ENCODE assay signal across 8 mouse cellular contexts in genomic region chr9:44407752-44408097, GRCm38 (mm10). TPM values are rescaled to one million over a fixed set of nuclear protein-coding genes. Genes with fewer than 3 reads are reported as not detected.
DNase-seq lines count a peak whose midpoint lies in the region; ATAC-seq lines count a peak whose summit lies in the region.

No protein-coding gene starts in this region.

- H3K36me3 ChIP-seq in kidney, embryonic 14.5 days (ENCODE audit: control insufficient read depth, insufficient read depth, low read length): peaks cover 70% of the 10 kb centered on the region
- peaks cover 69% of the 10 kb centered on the region for H3K36me3 ChIP-seq in hindbrain, embryonic 13.5 days
- peaks cover 66% of the 10 kb centered on the region for H3K36me3 ChIP-seq in midbrain, embryonic 14.5 days (ENCODE audit: control insufficient read depth, insufficient read depth, low read length)

- ATAC-seq in kidney, embryonic 14.5 days (ENCODE audit: low FRiP score, low TSS enrichment): no peak
- ATAC-seq in hindbrain, embryonic 13.5 days (ENCODE audit: low FRiP score): no peak
- ATAC-seq in midbrain, embryonic 14.5 days (ENCODE audit: low FRiP score, low TSS enrichment): no peak

- DNase-seq in kidney, postnatal 25 days: no peak
- DNase-seq in brain, embryonic 18.5 days (ENCODE audit: low read depth, low spot score): peak; percentile 28
- DNase-seq in midbrain, embryonic 14.5 days: no peak
- no peak for DNase-seq in urinary bladder, postnatal 25 days (ENCODE audit: low spot score)
- no peak for DNase-seq in layer of hippocampus, postnatal 10 days (ENCODE audit: low spot score in 2 of 2)
- DNase-seq in layer of hippocampus, postnatal 25 days (ENCODE audit: extremely low spot score in 1 of 2, low spot score in 1 of 2): no peak

- peak overlapping the region; percentile 97 for H3K27ac ChIP-seq in kidney, embryonic 14.5 days (ENCODE audit: low read depth, low read length)
- H3K27ac ChIP-seq in hindbrain, embryonic 13.5 days: peak overlapping the region; percentile 97
- peak overlapping the region; percentile 96 for H3K27ac ChIP-seq in midbrain, embryonic 14.5 days (replicated peaks; ENCODE audit: low read depth, low read length)

- WGBS in kidney, embryonic 14.5 days: under 1% methylated on average over 24 of the region's 24 CpGs
- under 1% methylated on average over 24 of the region's 24 CpGs for WGBS in hindbrain, embryonic 13.5 days
- WGBS in midbrain, embryonic 14.5 days: under 1% methylated on average over 24 of the region's 24 CpGs

- no peaks in the 10 kb centered on the region for H3K27me3 ChIP-seq in kidney, embryonic 14.5 days (ENCODE audit: control insufficient read depth, insufficient read depth, low read length)
- H3K27me3 ChIP-seq in hindbrain, embryonic 13.5 days: no peaks in the 10 kb centered on the region
- H3K27me3 ChIP-seq in midbrain, embryonic 14.5 days (ENCODE audit: control insufficient read depth, insufficient read depth, low read length): no peaks in the 10 kb centered on the region

- H3K4me1 ChIP-seq in kidney, embryonic 14.5 days (ENCODE audit: control insufficient read depth, insufficient read depth, low read length): no peaks in the 10 kb centered on the region
- H3K4me1 ChIP-seq in hindbrain, embryonic 13.5 days (replicated peaks): peaks cover 43% of the 10 kb centered on the region
- peaks cover 18% of the 10 kb centered on the region for H3K4me1 ChIP-seq in midbrain, embryonic 14.5 days (ENCODE audit: control insufficient read depth, insufficient read depth, low read length)

- peak overlapping the region; percentile 89 for H3K4me3 ChIP-seq in kidney, embryonic 14.5 days (ENCODE audit: low read length)
- peak overlapping the region; percentile 80 for H3K4me3 ChIP-seq in hindbrain, embryonic 13.5 days
- H3K4me3 ChIP-seq in midbrain, embryonic 14.5 days (replicated peaks; ENCODE audit: low read depth, low read length): peak overlapping the region; percentile 78

- no peaks in the 10 kb centered on the region for H3K9me3 ChIP-seq in kidney, embryonic 14.5 days (ENCODE audit: control insufficient read depth, low read length)
- H3K9me3 ChIP-seq in hindbrain, embryonic 13.5 days: no peaks in the 10 kb centered on the region
- no peaks in the 10 kb centered on the region for H3K9me3 ChIP-seq in midbrain, embryonic 14.5 days (ENCODE audit: control insufficient read depth, low read length)

- H3K9ac ChIP-seq in kidney, embryonic 14.5 days (ENCODE audit: low read depth, low read length): peak overlapping the region; percentile 92
- H3K9ac ChIP-seq in hindbrain, embryonic 13.5 days: peak overlapping the region; percentile 89
- peak overlapping the region; percentile 76 for H3K9ac ChIP-seq in midbrain, embryonic 14.5 days (replicated peaks; ENCODE audit: low read length)

- H3K4me2 ChIP-seq in kidney, embryonic 14.5 days (replicated peaks; ENCODE audit: low read depth, low read length): peak overlapping the region; percentile 68
- peak overlapping the region; percentile 78 for H3K4me2 ChIP-seq in hindbrain, embryonic 13.5 days
- H3K4me2 ChIP-seq in midbrain, embryonic 14.5 days (ENCODE audit: low read length): peak overlapping the region; percentile 75

RNA-seq across cellular contexts. Expression of gene Trappc4, which starts 0.3 kb away (rescaled TPM):
- 143 and 162 TPM in 2 replicates for polyA plus RNA-seq in kidney, embryonic 14.5 days (2014; fragmentation: Nextera tagmentation; extraction: Ambion mirVana)
- polyA plus RNA-seq in hindbrain, embryonic 13.5 days (2015; fragmentation: Nextera tagmentation; extraction: Ambion mirVana): 342 and 355 TPM in 2 replicates
- polyA plus RNA-seq in midbrain, embryonic 14.5 days (2014; fragmentation: Nextera tagmentation; extraction: Ambion mirVana): 329 and 359 TPM in 2 replicates
- total RNA-seq in layer of hippocampus, postnatal 10 days (2021): 100 to 1,000 TPM in 1 of 2 experiments, 10 to 100 TPM in 1; 84.2 to 109 TPM
- 10 to 100 TPM; 65.1 to 76.5 TPM for total RNA-seq in layer of hippocampus, postnatal 25 days (2021)

RNA-seq across cellular contexts. Expression of gene Rps25, which starts 0.8 kb away (rescaled TPM):
- polyA plus RNA-seq in kidney, embryonic 14.5 days (2014; fragmentation: Nextera tagmentation; extraction: Ambion mirVana): 2,593 and 3,221 TPM in 2 replicates
- polyA plus RNA-seq in hindbrain, embryonic 13.5 days (2015; fragmentation: Nextera tagmentation; extraction: Ambion mirVana): 1,260 and 1,282 TPM in 2 replicates
- polyA plus RNA-seq in midbrain, embryonic 14.5 days (2014; fragmentation: Nextera tagmentation; extraction: Ambion mirVana): 1,282 and 1,427 TPM in 2 replicates
- 100 to 1,000 TPM; 701 to 748 TPM for total RNA-seq in layer of hippocampus, postnatal 10 days (2021)
- total RNA-seq in layer of hippocampus, postnatal 25 days (2021): 100 to 1,000 TPM; 616 to 726 TPM

RNA-seq across cellular contexts. Expression of gene Ccdc84, which starts 10.6 kb away (rescaled TPM):
- 26.7 and 28.3 TPM in 2 replicates for polyA plus RNA-seq in kidney, embryonic 14.5 days (2014; fragmentation: Nextera tagmentation; extraction: Ambion mirVana)
- 28.2 and 32.9 TPM in 2 replicates for polyA plus RNA-seq in hindbrain, embryonic 13.5 days (2015; fragmentation: Nextera tagmentation; extraction: Ambion mirVana)
- 33.3 and 36.4 TPM in 2 replicates for polyA plus RNA-seq in midbrain, embryonic 14.5 days (2014; fragmentation: Nextera tagmentation; extraction: Ambion mirVana)
- total RNA-seq in layer of hippocampus, postnatal 10 days (2021): 10 to 100 TPM; 20.7 to 22.4 TPM
- 10 to 100 TPM; 16.8 to 24.1 TPM for total RNA-seq in layer of hippocampus, postnatal 25 days (2021)

RNA-seq across cellular contexts. Expression of gene Slc37a4, which starts 11.1 kb away (rescaled TPM):
- 29.9 and 37.8 TPM in 2 replicates for polyA plus RNA-seq in kidney, embryonic 14.5 days (2014; fragmentation: Nextera tagmentation; extraction: Ambion mirVana)
- polyA plus RNA-seq in hindbrain, embryonic 13.5 days (2015; fragmentation: Nextera tagmentation; extraction: Ambion mirVana): 64.7 and 65.9 TPM in 2 replicates
- 42.9 and 46.8 TPM in 2 replicates for polyA plus RNA-seq in midbrain, embryonic 14.5 days (2014; fragmentation: Nextera tagmentation; extraction: Ambion mirVana)
- 10 to 100 TPM; 36.4 to 39.0 TPM for total RNA-seq in layer of hippocampus, postnatal 10 days (2021)
- 10 to 100 TPM; 32.6 to 34.7 TPM for total RNA-seq in layer of hippocampus, postnatal 25 days (2021)

RNA-seq across cellular contexts. Expression of gene Hyou1, which starts 28.4 kb away (rescaled TPM):
- polyA plus RNA-seq in kidney, embryonic 14.5 days (2014; fragmentation: Nextera tagmentation; extraction: Ambion mirVana): 23.2 and 45.2 TPM in 2 replicates
- 25.6 and 27.7 TPM in 2 replicates for polyA plus RNA-seq in hindbrain, embryonic 13.5 days (2015; fragmentation: Nextera tagmentation; extraction: Ambion mirVana)
- 18.2 and 27.1 TPM in 2 replicates for polyA plus RNA-seq in midbrain, embryonic 14.5 days (2014; fragmentation: Nextera tagmentation; extraction: Ambion mirVana)
- total RNA-seq in layer of hippocampus, postnatal 10 days (2021): 10 to 100 TPM; 87.6 to 89.7 TPM
- total RNA-seq in layer of hippocampus, postnatal 25 days (2021): 100 to 1,000 TPM; 114 to 123 TPM
